Mouse (Mus musculus): Measurements from ENCODE around the gene Rabgap1.
"Not testable (repeated sequence)": the region's sequence is repeated elsewhere in the genome, so short reads cannot be mapped to it uniquely, and the experiment has no call there.

Rabgap1 gene

DNA sequence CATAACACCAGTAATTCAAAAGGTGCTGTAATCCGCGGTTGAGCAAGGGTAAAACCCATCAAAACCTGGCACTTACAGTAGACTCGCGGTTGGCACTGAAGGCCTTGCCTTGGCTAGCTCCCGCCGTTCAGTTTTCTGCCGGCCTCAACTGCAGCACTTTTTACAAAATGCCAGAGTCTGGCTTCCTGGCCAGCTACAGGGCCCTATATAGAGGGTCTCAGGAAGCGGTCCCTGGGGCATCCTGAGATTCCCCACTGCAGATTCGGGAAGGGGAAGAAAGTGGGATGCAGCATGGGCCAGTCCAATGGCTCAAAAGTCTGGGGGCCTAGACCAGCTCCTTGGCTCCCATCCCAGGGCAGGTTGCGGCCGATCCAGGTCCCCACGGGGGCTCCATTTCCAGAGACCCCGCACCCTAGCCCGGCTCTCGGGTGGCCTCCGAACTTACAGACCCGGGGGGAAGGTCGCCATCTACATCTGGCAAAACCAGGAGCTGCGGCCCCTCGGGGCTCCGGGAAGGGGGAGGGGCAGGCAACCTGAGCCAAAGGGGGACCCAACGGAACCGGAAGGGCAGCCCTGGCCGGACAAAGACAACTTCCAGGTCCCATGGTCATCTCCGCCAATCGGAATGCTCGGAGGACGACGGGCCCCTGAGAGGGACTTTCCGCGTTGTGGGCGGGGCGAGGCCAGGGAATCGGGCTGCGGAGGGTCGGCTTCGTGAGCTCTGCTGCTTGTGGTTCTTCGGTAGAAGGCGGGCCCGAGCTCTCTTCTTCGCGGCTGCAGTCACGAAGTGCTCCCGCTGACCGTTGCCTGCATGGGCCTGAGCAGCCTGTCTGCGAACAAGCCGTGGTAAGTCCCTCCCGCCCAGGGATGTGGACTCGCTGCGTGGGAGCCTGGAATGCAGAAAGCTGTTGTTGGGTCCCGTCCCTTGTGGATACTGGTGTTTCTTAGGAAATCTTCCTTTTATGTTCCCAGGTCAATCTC, at the start of gene Rabgap1, which contains the start of the genes Zbtb26 and Zbtb6:
Gene Rabgap1, plus strand, starts transcription at position 669 of the 981 bp plus-strand sequence.
Gene Zbtb26, minus strand, starts transcription at position 525 of the 981 bp plus-strand sequence.
Gene Zbtb6, minus strand, starts transcription at position 561 of the 981 bp plus-strand sequence.
- peak; percentile 84 for DNase-seq (ENCODE audit: low read depth, low spot score)

DNA sequence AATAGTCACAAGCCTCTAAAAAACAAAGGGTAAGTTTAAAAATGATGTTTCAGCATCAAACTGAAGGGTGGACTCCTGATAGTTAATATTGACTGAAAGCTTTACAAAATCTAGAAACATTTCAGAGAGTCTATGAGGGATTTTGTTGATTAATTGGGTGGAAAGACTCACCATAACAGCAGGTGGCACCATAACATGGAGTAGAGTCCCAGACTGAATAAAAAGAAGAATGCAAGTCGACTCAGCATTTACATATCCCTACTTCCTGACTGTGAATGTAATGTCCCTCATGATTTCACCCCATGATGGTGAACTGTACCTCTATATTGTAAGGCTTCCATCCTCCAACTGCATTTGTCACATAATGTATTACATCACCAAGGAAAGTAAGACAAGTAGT, 47.5 kb upstream of the Rabgap1 start:
- no peak for DNase-seq (ENCODE audit: low read depth, low spot score)

DNA sequence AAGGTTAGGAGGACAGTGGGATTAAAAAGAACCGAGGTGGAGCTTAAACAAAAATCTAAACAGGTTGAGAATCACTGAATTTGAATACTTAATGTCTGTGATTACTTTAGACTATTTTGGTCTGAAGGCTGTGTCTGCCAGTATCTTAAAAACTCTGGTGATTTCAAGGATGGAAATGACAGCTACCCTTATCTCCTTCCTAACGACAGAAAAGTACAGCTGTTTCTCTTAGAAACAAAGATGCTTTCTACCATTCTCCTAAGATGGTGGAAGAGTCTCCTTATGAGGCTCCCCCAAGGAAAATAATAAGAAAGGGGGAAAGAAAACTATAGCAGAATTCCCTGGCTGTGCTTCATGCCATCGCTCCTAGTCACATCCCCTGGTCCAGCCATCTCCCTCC, 21.2 kb upstream of the Rabgap1 start:
- DNase-seq (ENCODE audit: low read depth, low spot score): no peak

DNA sequence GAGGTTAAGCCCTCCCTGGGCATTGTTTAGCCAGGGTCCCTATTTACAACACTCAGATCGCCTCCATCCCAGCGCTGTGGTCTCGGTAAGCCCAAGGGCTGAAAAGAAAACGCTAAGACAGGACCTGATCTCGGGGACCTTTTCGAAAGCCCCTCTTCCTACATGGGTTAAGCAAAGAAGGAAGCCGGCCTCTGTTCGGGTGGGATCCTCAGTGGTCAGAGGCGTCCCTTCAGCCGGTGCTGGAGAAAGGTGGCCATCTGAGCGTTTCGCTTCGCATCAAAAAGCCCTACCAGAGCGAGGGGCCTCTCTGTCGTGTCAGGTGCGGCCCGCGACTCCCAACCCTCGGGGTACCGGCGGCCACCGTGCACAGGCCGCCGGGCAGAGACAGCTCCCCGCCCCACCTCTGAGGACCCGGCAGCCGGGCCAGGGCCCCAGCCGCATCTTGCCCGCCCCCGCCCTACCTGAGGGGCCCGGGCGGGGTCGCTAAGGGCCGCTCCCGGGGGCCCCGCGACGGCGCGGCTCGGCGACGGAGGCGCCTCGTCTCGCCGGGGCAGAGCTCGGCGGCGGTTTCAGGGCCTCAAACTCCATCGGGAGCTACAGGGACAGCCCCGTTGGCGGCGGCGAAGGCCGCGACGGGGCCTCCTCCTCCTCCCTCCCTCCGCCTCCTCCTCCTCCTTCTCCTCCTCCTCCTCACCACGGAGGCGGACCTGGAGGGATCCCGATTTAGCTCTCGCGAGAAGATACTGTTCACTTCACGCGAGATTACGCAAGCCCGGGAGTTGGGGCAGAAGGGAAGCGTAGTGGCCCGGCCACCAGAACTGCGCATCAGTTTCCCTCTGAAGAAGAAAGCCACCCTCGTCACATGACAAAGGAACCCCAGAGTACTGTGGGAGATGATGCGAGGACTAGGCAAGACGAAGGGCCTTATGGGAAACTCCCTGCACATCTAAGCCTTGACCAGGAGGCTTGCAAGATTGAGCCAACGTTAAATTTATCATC, 20.5 kb upstream of the Rabgap1 start, which contains the start of gene Rc3h2:
Gene Rc3h2, minus strand, starts transcription at position 598 of the 999 bp plus-strand sequence.
- peak; percentile 97 for DNase-seq (ENCODE audit: low read depth, low spot score)

DNA sequence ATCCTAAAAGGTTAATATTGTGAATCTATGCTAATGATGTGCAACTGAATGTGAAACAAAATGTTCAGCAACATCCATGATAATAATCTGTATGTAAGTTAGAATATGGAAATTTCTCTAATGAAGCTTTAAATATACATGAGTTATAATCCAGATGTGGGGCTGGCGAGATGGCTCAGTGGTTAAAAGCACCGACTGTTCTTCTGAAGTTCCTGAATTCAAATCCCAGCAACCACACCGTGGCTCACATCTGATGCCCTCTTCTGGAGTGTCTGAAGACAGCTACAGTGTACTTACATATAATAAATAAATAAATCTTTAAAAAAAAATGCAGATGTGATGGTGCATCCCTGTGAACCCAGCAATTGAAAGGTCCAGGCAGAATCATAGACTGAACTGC, 19.4 kb upstream of the Rabgap1 start:
- DNase-seq (ENCODE audit: low read depth, low spot score): no peak

DNA sequence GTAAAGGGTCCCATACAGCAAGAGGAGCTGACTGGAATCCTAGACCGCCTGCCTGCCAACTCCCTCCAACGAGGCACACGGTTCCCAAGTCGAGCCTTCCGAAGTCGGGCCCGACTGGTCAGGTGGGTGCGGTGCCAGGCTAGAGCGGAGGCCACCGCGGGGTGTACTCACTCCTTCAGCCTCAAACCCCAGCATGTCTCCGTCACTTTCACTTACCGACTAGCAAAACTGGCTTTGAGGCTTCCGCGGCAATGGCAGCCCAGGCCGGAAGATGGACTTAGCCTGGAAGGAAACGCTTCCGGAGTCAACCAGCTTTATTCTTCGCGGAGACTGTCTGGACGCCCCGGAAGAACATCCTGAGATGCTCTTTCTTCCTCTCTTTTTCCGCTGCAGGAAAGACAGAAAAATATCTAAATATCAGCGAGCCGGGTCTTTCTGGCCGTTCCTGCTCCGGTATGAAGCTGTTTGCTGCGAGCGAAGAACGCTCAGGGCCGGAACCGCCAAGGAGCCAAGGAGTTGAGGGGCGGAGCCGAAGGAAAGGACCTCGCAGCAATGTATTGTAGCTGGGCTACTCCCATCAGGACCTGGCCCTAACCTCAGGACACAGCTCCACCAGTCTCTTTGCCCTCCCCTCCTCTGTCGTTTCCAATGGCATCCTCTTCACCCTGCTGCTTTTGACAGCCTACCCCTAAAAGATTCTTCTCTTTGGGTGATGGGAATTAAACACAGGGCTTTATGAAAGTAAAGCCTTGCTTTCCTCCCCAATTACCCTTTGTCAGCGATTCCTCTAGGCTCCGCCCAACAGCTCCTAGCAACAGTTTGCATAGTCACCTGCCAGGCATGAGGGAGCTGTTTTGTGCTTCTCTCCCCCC, 12.2 kb upstream of the Rabgap1 start:
- DNase-seq (ENCODE audit: low read depth, low spot score): peak; percentile 89

DNA sequence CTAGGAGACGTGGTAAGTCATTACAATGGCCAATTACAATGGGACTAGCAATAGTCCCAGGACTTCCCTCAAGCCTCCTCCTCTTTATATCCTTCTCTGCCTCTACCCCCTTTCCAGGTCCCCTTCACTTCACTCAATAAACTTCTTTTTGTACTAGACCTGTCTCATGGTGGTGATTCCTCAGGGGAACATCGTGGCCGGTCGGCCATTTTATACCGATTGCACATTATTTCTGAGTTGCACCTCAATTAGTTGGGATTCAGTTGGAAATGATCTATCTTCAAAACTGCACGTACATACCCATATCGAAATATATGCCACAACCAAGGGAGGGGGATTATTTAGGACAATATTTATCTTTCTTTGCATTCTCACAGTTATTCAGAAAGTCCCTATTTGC, 11.5 kb upstream of the Rabgap1 start:
- DNase-seq (ENCODE audit: low read depth, low spot score): no peak

DNA sequence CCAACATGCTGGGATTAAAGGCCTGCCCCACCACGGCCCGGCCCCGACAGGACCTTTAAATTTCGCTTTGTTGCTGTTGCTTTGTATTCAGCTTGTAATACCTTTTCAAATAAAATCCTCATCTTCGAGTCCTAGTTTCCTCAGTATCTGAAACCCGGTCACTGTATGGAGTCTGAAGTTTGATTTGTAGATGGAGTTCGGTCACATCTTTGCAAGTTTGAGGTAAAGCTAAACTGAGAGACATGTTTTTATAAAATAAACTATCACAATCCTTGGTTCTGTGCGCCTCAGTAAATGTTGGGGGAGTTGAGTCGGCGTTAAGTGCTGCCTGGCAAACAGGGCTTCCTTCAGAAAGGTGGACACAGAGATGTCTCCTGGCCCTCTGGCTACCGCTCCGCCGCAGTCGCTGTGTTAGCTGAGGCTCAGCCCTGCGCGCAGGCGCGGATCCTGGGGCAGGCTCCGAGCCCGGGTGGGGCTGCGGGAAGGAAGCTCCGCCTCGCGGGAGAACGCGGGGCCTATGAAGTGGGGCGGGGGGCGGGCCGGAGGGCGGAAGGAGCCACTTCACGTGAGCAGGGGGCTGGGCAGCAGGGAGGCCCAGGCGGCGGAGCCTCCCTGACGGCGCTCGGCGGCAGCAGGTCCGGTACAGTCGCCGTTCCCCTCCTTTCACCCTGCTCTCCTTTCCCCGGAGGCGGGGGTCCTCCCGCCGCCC, 8.7 kb downstream of the Rabgap1 start:
- DNase-seq (ENCODE audit: low read depth, low spot score): peak; percentile 88

DNA sequence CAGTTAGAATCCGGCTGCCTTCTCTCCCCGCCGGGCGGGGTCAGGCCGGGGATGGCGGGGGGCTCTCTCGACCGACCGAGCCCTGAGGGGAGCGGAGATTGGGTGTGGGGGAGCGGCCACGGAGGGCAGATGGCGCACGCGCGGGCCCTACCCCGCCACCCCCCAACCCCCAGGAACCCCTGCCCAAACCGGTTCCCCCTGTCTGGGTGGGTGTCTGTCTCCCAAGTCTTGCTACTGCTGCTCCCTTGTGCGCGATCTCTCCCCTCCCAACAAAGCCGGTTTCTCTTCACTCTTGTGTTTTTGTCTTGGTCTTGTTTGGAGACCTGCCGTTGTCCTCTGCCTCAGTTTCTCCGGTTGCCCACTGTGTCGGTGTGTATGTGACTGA, 9.3 kb downstream of the Rabgap1 start:
- DNase-seq (ENCODE audit: low read depth, low spot score): no peak

DNA sequence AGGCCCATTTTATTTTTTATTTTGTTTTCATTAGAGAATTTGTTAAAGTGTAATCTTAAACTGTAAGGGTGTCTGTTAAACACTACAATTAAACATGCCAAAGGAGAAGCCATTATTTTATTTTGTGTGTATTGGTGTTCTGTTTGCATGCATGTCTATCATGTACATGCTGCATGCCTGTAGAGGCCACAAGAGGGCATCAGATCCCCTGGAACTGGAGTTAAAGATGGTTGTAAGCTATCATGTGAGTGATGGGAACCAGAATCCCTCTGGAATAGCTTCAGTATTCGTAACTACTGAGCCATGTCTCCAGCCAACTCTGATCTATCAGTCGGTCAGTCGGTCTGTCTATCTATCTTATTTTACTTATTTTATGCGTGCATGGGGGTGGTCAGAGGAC, 17.6 kb downstream of the Rabgap1 start:
- DNase-seq (ENCODE audit: low read depth, low spot score): no peak

DNA sequence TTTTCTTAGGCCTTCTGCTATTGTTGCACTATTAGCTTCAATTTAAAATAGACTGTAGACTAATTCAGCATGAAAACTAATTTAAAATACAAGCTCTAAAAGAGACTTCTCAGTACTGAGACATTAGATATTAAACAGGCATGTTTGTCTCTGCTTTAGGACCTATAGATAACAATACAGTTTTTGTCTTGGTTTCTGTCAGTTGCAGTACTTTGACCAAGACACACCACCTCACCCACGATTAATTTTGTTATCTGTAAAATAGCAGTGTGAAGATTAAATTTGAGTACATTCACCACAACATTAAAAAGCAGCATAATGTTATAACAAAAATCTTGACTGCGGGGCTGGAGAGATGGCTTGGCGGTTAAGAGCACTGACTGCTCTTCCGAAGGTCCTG, 23.2 kb downstream of the Rabgap1 start:
- no peak for DNase-seq (ENCODE audit: low read depth, low spot score)

DNA sequence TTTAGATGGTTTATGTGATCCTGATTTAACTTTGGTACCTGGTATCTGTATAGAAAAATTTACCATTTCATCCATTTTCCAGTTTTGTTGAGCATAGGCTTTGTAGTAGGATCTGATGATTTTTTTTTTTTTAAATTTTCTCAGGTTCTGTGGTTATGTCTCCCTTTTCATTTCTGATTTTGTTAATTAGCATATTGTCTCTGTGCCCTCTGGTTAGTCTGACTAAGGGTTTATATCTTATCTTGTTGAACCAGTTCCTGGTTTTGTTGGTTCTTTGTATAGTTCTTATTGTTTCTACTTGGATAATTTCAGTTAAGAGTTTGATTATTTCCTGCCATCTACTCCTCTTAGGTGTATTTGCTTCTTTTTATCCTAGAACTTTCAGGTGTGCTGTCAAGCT, 36.5 kb downstream of the Rabgap1 start:
- DNase-seq (ENCODE audit: low read depth, low spot score): no peak

DNA sequence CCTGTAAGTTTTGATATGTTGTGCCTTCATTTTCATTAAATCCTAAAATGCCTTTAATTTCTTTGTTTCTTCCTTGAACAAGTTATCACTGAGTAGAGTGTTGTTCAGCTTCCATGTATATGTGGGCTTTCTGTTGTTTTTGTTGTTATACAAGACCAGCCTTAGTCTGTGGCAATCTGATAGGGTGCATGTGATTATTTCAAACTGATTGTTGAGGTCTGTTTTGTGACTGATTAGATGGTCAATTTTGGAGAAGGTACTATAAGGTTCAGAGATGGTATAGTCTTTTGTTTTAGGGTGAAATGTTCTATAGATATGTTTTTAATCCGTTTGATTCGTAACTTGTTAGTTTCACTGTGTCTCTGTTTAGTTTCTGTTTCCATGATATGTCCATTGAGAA, 37.0 kb downstream of the Rabgap1 start:
- no peak for DNase-seq (ENCODE audit: low read depth, low spot score)

DNA sequence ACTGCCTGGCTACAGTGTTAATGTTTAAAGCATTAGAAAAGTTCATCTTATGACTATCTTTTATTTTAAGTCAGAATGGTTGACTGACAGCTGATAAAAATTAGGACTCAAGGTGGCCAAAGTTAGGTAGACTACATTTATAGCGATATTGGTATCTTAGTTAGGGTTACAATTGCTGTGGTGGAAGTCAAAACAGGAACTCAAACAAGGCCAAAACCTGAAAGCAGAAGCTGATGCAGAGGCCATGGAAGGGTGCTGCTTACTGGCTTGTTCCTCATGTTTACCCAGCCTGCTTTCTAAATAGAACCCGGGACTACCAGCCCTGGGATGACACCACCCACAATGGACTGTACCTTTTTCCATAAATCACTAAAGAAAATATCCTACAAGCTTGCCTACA, 41.1 kb downstream of the Rabgap1 start:
- no peak for DNase-seq (ENCODE audit: low read depth, low spot score)

DNA sequence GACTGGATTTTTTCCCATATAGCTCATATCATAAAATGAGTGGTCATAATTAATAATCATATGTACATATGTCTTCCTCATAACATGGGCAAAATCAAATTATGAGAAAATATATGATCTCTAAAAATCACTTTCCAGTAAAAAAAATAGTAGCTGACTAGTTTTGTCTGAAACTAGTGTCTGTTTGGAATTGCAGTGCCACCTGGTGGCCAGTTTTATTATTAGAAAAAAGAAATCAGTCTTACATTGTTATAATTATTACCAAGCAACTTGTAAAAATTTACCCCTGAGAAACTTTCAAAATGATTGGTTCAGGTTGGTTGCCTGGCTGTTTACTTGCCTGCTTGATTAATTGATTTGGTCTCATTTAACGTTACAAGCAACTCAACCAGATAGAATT, 42.3 kb downstream of the Rabgap1 start:
- DNase-seq (ENCODE audit: low read depth, low spot score): peak; percentile 16

DNA sequence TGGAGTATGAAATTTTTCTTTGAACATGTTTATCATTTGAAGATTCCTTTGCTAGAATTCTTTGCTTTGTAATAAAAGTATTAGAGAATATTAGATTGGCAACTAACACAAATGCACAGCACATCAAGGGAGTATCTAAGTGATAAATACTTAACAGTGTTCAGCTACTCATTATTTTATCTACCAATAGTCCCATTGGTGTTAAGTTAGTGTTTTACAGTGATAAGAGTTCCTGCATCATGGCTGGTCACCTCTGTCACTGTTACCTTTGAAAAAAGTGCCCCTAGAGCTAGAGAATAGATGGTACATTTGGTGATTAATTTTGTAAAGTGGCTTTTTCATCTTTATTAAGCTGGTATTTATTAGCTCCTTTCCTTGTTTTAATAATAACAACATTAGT, 43.3 kb downstream of the Rabgap1 start:
- no peak for DNase-seq (ENCODE audit: low read depth, low spot score)

DNA sequence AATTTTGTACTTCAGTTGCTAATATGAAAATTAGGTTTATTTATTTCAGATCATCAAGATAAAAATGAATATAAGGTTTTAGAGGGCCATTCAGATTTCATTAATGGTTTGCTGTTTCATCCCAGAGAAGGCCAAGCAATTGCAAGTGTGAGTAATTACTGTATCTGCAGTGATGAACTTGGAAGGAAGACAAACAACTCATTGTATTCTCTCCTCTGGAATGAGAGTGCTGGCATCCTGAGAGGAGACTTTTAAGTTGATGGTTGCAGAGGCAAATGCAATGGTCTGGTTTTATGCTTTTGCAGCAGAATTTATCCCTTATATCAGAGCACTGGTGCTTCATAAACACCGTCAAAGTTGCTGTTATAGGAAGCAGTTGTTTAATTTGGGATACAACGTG, 45.9 kb downstream of the Rabgap1 start:
- no peak for DNase-seq (ENCODE audit: low read depth, low spot score)

DNA sequence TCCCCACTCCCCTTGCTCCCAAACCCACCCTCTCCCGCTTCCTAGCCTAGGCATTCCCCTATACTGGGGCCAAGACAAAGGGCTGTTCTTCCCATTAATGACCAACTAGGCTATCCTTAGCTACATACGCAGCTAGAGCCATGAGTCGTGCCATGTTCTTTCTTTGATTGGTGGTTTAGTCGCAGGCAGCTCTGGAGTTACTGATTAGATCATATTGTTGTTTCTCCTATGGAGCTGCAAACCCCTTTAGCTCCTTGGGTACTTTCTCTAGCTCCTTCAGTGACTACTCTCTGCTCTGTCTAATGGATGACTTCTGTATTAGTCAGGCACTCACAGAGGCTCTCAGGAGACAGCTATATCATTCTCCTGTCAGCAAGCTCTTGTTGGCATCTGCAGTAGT, 54.2 kb downstream of the Rabgap1 start:
- DNase-seq (ENCODE audit: low read depth, low spot score): no peak

DNA sequence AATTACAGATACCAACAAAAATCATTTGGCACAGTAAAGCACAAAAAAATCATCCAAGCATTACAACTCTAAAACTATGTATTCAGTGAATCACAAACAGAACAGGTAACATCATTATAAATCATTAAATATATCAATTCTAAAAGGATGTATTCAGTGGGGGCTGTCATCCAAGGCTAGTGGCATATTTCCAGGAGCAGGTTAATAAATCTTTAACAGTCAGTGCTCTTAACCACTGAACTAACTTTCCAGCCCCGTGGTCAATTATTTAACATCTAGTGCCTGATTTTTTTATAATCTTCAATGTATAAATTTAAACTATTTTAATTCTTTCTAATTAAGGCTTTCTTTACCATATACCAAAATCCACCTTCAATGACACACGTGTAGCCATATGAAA, 62.8 kb downstream of the Rabgap1 start:
- not testable (repeated sequence) for DNase-seq (ENCODE audit: low read depth, low spot score)

Data from brain, embryonic 18.5 days (tissue).